Mouse (Mus musculus) forebrain, embryonic 14.5 days (tissue): ENCODE results near the gene Slc17a2. TPM values are rescaled to one million over a fixed set of nuclear protein-coding genes. Genes with fewer than 3 reads are reported as not detected.
A peak's percentile ranks its signal among the peaks of the same experiment; 100 is the strongest.

ENCODE experiments used
- ATAC-seq: fragments of 200-750 bp; cut with Nextera tagmentation; 2 replicates; pipeline ENCODE4 v1.8.0; 2017; ENCODE audit warnings: mild to moderate bottlenecking, moderate library complexity
- DNase-seq: peaks from one replicate; pipeline ENCODE4 v3.0.0-alpha.2; 2015; ENCODE audit warnings: low spot score
- H3K27ac ChIP-seq: fragments of 300-500 bp; sonication (generic); 2 replicates; pipeline ENCODE4 v1.5.1; 2014; ENCODE audit warnings: low read depth, mild to moderate bottlenecking, control low read depth, low read length, moderate library complexity
- H3K27me3 ChIP-seq: fragments of 300-500 bp; sonication (generic); replicated peaks from 2 replicates; pipeline ENCODE4 v1.6.1; 2014; ENCODE audit warnings: low read length, control low read depth, mixed read lengths; ENCODE audit not compliant: control insufficient read depth, insufficient read depth
- H3K36me3 ChIP-seq: fragments of 300-500 bp; sonication (generic); 2 replicates; pipeline ENCODE4 v1.6.1; 2014; ENCODE audit warnings: low read length, control low read depth; ENCODE audit not compliant: control insufficient read depth, insufficient read depth
- H3K4me1 ChIP-seq: fragments of 300-500 bp; sonication (generic); 2 replicates; pipeline ENCODE4 v1.6.1; 2014; ENCODE audit warnings: antibody characterized with exemption, low read length, control low read depth; ENCODE audit not compliant: control insufficient read depth, insufficient read depth
- H3K4me2 ChIP-seq: fragments of 300-500 bp; sonication (generic); 2 replicates; pipeline ENCODE4 v1.6.1; 2014; ENCODE audit warnings: mild to moderate bottlenecking, control low read depth, low read length
- H3K4me3 ChIP-seq: fragments of 300-500 bp; sonication (generic); 2 replicates; pipeline ENCODE4 v1.5.1; 2014; ENCODE audit warnings: low read depth, low read length, control low read depth
- H3K9ac ChIP-seq: fragments of 300-500 bp; sonication (generic); 2 replicates; pipeline ENCODE4 v1.6.1; 2014; ENCODE audit warnings: mild to moderate bottlenecking, low read length, control low read depth, moderate library complexity
- H3K9me3 ChIP-seq: fragments of 300-500 bp; sonication (generic); replicated peaks from 2 replicates; pipeline ENCODE4 v1.6.1; 2016; ENCODE audit warnings: low read length, control low read depth, mixed read lengths; ENCODE audit not compliant: control insufficient read depth
- WGBS: fragments of 180-500 bp; shearing (Covaris S2); extraction: QIAGEN DNeasy Blood & Tissue Kit; methylation state at CpG from one replicate; pipeline ENCODE4 v1.1.7; 2014; 5-methylcytosine and 5-hydroxymethylcytosine counted together
- polyA plus RNA-seq: library from polyadenylated mRNA; unstranded; fragments of >200 nt; fragmentation: Nextera tagmentation; extraction: Ambion mirVana; gene quantifications from 2 replicates; pipeline ENCODE4 v1.2.1, GENCODE M21; 2014

The Slc17a2 gene
- polyA plus RNA-seq, 1 experiment from 2014 or later = not detected

DNA sequence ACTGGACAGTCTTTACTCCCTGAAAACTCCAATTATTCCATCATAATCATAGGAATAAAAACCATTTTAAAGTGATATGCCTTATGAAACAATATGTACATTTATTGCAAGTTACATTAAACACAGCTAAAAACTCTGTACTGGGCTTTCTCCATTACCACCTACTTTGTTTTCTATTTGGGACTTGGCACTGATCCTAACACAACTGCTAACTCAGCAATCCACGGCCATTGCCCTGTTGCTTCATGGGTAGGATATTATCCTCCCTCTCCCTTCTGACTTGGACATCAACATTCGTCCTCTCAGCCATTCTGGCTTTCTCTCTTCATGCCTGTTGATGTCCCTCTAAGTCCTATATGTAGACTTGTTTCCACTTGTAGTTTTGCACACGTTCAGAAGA, 19.8 kb downstream of the Slc17a2 start:
- no peaks in the 10 kb centered on the region for H3K27me3 ChIP-seq
- DNase-seq = no peak
- no peak overlapping the region for H3K4me3 ChIP-seq
- H3K27ac ChIP-seq = no peak overlapping the region
- no peaks in the 10 kb centered on the region for H3K9me3 ChIP-seq
- 76% methylated on average over 3 of the region's 3 CpGs for WGBS
- no peak overlapping the region for H3K4me2 ChIP-seq
- no peak for ATAC-seq
- H3K4me1 ChIP-seq = no peaks in the 10 kb centered on the region
- no peak overlapping the region for H3K9ac ChIP-seq
- no peaks in the 10 kb centered on the region for H3K36me3 ChIP-seq

DNA sequence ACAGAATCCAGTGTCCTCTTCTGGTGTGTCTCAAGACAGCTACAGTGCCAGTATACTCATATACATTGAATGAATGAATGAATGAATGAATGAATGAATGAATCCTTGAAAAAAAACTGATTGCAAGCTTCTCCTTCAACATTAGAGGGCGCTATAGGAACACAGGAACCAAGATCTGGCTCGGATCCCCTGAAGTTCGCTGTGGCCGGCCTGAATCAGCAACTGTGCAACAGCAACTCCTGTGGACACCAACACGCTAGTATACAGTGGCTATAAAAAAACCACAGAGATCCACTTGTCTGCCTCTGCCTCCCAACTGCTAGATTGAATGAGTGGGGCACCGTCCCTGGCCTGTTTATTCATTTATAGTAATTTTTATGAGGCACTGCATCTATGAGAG, 26.3 kb downstream of the Slc17a2 start:
- no peaks in the 10 kb centered on the region for H3K4me1 ChIP-seq
- no peak overlapping the region for H3K4me2 ChIP-seq
- H3K4me3 ChIP-seq = no peak overlapping the region
- H3K9me3 ChIP-seq = no peaks in the 10 kb centered on the region
- H3K27ac ChIP-seq = no peak overlapping the region
- H3K36me3 ChIP-seq = no peaks in the 10 kb centered on the region
- DNase-seq (peak; percentile 69), ATAC-seq (no peak)
- 14% methylated on average over 6 of the region's 6 CpGs for WGBS
- H3K27me3 ChIP-seq = no peaks in the 10 kb centered on the region
- no peak overlapping the region for H3K9ac ChIP-seq

DNA sequence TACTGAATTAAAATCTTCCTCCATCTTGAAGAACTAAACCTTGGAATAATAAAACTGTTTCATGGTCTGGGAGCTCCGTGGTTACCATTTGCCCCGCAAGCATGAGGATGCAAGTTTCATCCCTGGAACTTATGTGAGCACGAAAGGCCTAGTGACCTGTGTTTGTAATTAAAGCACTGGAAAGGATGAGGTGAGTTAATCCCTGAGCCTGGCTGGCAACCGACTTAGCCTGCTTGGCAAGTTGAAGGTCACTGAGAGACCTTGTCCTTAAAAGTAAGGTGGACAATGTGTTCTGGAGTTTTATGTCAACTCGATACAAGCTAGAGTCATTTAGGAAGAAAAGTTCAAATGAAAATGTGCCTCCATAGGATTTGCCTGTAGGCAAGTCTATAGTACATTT, 28.0 kb downstream of the Slc17a2 start:
- Histone ChIP-seq H3K9ac (no peak overlapping the region), H3K4me2 (no peak overlapping the region), H3K4me1 (no peaks in the 10 kb centered on the region), H3K27ac (no peak overlapping the region), H3K27me3 (no peaks in the 10 kb centered on the region), H3K9me3 (no peaks in the 10 kb centered on the region), H3K4me3 (no peak overlapping the region), H3K36me3 (no peaks in the 10 kb centered on the region)
- no peak for DNase-seq
- 91% methylated on average over 5 of the region's 5 CpGs for WGBS
- no peak for ATAC-seq

DNA sequence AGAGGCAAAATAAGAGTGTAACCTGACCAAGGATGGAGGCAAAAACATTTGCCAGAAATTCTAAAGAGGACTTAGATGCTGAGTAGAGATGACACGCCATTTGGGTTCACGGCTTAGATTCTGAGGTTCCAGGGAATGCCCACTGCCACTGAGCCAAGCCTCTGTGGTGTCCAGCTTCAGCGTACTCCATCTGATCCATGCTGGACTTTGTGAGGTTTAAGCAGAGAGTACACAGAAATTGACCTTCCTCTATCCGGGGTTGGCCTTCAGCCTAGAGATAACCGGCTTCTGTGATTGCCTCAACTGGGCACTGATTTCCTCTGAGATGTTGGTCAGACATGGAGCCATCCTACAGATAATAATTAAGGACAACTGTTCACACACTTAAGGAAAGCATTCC, 29.8 kb downstream of the Slc17a2 start:
- Histone ChIP-seq H3K36me3 (no peaks in the 10 kb centered on the region), H3K27ac (no peak overlapping the region), H3K4me2 (no peak overlapping the region), H3K4me1 (no peaks in the 10 kb centered on the region), H3K9ac (no peak overlapping the region), H3K4me3 (no peak overlapping the region), H3K27me3 (no peaks in the 10 kb centered on the region), H3K9me3 (no peaks in the 10 kb centered on the region)
- DNase-seq (no peak), ATAC-seq (no peak)
- 93% methylated on average over 5 of the region's 5 CpGs for WGBS

DNA sequence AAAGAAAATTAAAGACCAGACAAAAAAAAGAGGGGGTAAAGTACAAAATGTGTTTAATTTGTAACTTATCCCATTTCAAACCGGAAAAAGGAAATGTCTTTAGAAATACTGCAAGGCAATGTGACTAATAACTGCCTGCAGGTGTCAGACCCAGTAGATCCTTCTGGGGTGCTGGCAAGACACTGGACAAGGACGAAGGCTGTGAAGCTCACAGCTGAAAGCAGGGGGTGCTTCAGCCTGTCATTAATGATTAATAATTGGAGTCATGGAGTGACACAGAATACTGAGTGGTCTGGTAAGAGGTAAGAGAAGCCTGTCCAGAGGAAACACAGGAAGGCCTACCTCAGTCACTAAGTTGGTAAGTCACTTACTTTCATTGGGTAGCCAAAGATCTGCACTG, 32.5 kb downstream of the Slc17a2 start, which contains the start of gene Slc17a3:
Slc17a3 (plus strand) TSS at position 127 of the 400 bp plus-strand sequence.
- 82% methylated on average over 2 of the region's 2 CpGs for WGBS

DNA sequence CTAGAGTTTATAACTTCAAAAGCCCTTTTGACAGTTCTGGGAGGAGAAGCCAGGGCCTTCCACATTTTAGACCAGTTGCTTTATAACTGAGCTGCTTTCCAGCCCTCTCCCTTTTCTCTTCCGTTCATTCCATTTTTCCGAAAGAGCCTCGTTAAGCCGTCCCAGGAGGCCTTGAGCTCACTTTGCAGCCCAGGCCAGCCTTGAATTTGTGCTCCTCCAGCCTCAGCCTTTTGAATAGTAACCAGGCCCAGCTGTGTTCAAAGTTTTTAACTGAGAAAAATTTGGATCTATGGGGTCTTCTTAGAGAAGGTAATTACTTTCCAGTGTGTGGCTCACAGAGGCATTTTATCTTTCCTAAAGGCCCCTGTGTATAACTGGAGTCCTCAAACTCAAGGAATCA, 39.1 kb downstream of the Slc17a2 start:
- ATAC-seq (no peak), DNase-seq (no peak)
- no peak overlapping the region for H3K4me2 ChIP-seq
- H3K4me1 ChIP-seq = no peaks in the 10 kb centered on the region
- no peak overlapping the region for H3K9ac ChIP-seq
- 29% methylated on average over 4 of the region's 4 CpGs for WGBS
- H3K36me3 ChIP-seq = no peaks in the 10 kb centered on the region
- H3K9me3 ChIP-seq = no peaks in the 10 kb centered on the region
- H3K27me3 ChIP-seq = no peaks in the 10 kb centered on the region
- no peak overlapping the region for H3K27ac ChIP-seq
- no peak overlapping the region for H3K4me3 ChIP-seq

More for the DNA sequence above, 32.5 kb downstream of the Slc17a2 start, which contains the start of gene Slc17a3:
- no peak within 1 kb of the TSS for H3K4me3 ChIP-seq
- no peaks in the 10 kb centered on the region for H3K4me1 ChIP-seq
- H3K27ac ChIP-seq = no peak within 1 kb of the TSS
- H3K36me3 ChIP-seq = no peaks in the 10 kb centered on the region
- ATAC-seq (no peak), DNase-seq (no peak)
- no peak within 1 kb of the TSS for H3K9ac ChIP-seq
- H3K4me2 ChIP-seq = no peak within 1 kb of the TSS
- H3K9me3 ChIP-seq = no peaks in the 10 kb centered on the region
- no peaks in the 10 kb centered on the region for H3K27me3 ChIP-seq

DNA sequence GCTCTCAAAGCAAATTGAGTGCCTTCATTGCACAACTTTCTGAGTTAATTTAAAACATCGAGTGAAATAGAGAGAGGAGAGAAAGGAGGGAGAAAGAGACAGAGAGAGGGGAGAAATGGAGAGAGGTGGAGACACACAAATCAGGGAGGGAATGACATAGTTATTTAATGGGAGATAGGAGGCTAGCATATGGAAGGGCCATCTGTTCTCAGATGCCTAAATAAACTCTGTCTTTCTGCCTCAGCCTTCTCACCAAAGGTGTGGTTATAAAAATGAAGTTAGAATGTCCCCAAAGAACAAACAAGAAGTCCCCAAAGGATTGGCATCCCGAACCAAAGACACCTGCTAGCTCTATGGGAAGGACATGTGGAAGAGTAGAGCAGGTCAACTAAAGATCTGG, 42.5 kb downstream of the Slc17a2 start:
- Histone ChIP-seq H3K4me1 (no peaks in the 10 kb centered on the region), H3K27me3 (no peaks in the 10 kb centered on the region), H3K36me3 (no peaks in the 10 kb centered on the region), H3K4me2 (no peak overlapping the region), H3K4me3 (no peak overlapping the region), H3K27ac (no peak overlapping the region), H3K9me3 (no peaks in the 10 kb centered on the region), H3K9ac (no peak overlapping the region)
- ATAC-seq = no peak
- peak; percentile 16 for DNase-seq
- WGBS = 72% methylated on average over 2 of the region's 2 CpGs

DNA sequence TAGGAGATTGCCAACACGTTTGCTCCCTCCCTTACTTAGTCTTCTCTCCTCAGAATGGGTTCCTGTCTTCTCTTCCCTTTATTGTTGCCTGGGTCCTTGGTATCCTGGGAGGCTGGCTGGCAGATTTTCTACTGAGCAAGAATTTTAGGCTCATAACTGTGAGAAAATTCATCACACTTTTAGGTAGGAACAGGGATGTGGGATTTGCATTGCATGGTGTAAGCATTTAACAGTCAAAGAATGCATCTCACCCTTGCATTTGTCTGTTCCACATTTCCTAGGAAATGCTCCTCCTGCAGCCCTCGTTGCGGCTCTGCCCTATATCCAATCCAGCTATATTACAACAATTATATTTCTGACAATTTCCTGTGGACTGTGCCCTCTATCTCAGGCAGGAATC, 49.6 kb downstream of the Slc17a2 start:
- WGBS = 74% methylated on average over 3 of the region's 3 CpGs
- Histone ChIP-seq H3K4me1 (no peaks in the 10 kb centered on the region), H3K9ac (no peak overlapping the region), H3K36me3 (no peaks in the 10 kb centered on the region), H3K4me3 (no peak overlapping the region), H3K27me3 (no peaks in the 10 kb centered on the region), H3K27ac (no peak overlapping the region), H3K9me3 (no peaks in the 10 kb centered on the region), H3K4me2 (no peak overlapping the region)
- DNase-seq = no peak
- ATAC-seq = no peak

DNA sequence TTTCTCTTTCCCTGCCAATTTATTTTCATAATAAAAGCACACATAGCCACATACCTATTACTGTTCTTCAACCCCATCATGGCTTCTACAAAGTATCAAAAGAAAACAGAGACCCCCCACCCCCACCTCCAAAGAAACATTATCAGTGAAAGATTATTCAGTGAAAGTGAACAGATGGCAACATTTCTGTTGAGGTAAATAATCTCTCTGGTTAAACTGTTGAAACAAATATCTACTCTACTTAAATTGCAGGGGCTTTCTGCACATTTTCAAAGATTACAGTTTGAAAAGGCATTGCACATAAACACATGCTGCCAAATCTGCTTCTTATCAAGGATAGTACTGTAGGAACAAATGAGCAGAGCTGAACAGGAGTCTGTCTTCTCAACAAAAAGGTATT, 55.0 kb downstream of the Slc17a2 start:
- Histone ChIP-seq H3K27ac (no peak overlapping the region), H3K9me3 (no peaks in the 10 kb centered on the region), H3K27me3 (no peaks in the 10 kb centered on the region), H3K36me3 (no peaks in the 10 kb centered on the region), H3K4me1 (no peaks in the 10 kb centered on the region), H3K4me3 (no peak overlapping the region), H3K4me2 (no peak overlapping the region), H3K9ac (no peak overlapping the region)
- DNase-seq (no peak), ATAC-seq (no peak)
